Mouse (Mus musculus) G1E (cell line): ENCODE measurements at regions not wholly inside any gene's neighbourhood (a gene's known extent, or its start where the extent isn't known, plus 50 kb on each side); places are given as distances from the start of the nearest gene placed in this dataset.

ENCODE experiments used
- ATAC-seq: 2 replicates; pipeline ENCODE4 v1.8.0; 2016; ENCODE audit warnings: mild to moderate bottlenecking; ENCODE audit not compliant: insufficient number of reproducible peaks, poor library complexity, low FRiP score, severe bottlenecking; ENCODE audit errors: extremely low read depth
- DNase-seq: peaks from one replicate; pipeline ENCODE4 v3.0.0; 2012; ENCODE audit warnings: low spot score
- H3K27me3 ChIP-seq: 2 replicates; pipeline ENCODE4 v1.6.1; 2012; ENCODE audit warnings: mild to moderate bottlenecking, low read length, inconsistent platforms; ENCODE audit not compliant: insufficient read depth
- H3K36me3 ChIP-seq: replicated peaks from 2 replicates; pipeline ENCODE3; 2012; ENCODE audit warnings: mild to moderate bottlenecking, inconsistent platforms
- H3K4me1 ChIP-seq: 2 replicates; pipeline ENCODE4 v1.6.1; 2012; ENCODE audit warnings: low read depth, low read length, inconsistent platforms, mixed read lengths; ENCODE audit not compliant: insufficient read depth
- H3K4me3 ChIP-seq: 2 replicates; pipeline ENCODE4 v1.5.1; 2012; ENCODE audit warnings: low read depth, mild to moderate bottlenecking, inconsistent platforms, low read length, moderate library complexity, mixed read lengths
- H3K9me3 ChIP-seq: replicated peaks from 2 replicates; pipeline ENCODE4 v1.6.1; 2012; ENCODE audit warnings: inconsistent platforms
- CTCF ChIP-seq: IDR thresholded peaks from 2 replicates; pipeline ENCODE4 v1.5.1; 2012; ENCODE audit warnings: low read depth, low read length, inconsistent platforms, mixed read lengths
- GATA1 ChIP-seq: IDR thresholded peaks from 2 replicates; pipeline ENCODE4 v1.6.1; 2012; ENCODE audit warnings: borderline replicate concordance, low read length, inconsistent platforms, mixed read lengths
- GATA2 ChIP-seq: IDR thresholded peaks from 2 replicates; pipeline ENCODE4 v1.6.1; 2012; ENCODE audit warnings: low read depth, low read length, inconsistent platforms, borderline replicate concordance
- POLR2AphosphoS5 ChIP-seq: IDR thresholded peaks from 2 replicates; pipeline ENCODE4 v1.6.1; 2012; ENCODE audit warnings: low read depth, low read length, inconsistent platforms; ENCODE audit not compliant: insufficient replicate concordance
- TAL1 ChIP-seq: conservative IDR thresholded peaks from 2 replicates; pipeline ENCODE4 v1.6.1; 2012; ENCODE audit warnings: low read depth, low read length, inconsistent platforms, mixed read lengths

- no peak for TF ChIP-seq GATA1
- TF ChIP-seq POLR2AphosphoS5, result no peak
- no peak for TF ChIP-seq GATA2
- TF ChIP-seq TAL1, result no peak
- TF ChIP-seq CTCF, result no peak
- Histone ChIP-seq H3K27me3 (no peaks in the 10 kb centered on the region), H3K9me3 (no peaks in the 10 kb centered on the region), H3K4me3 (no peak overlapping the region), H3K4me1 (no peaks in the 10 kb centered on the region), H3K36me3 (no peaks in the 10 kb centered on the region)
- DNase-seq, result no peak
- ATAC-seq, result no peak
Measured at GRCm38 (mm10) chr3:34411142-34411914, 238.9 kb upstream of the Sox2 start.

DNA sequence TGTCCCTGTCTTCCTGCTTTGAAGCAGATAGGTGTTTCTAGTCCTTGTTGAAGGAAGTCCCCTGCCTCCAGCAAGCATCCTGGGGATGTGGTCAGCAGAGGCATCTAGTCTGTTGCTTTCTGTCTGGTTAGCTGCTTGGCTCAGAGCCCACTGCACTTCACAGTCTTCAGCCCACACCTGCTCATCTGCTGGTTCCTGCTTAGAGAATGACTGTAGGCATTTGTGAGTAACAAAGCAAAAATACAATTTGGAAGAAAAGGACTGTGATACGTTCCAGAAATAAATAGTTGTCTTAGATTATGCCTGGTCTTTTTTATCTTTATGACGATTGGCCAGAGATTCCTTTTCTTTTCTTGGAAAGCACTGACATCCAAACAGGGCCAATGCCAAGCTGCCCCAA, 246.6 kb upstream of the Sox2 start:
- Histone ChIP-seq H3K9me3 (no peaks in the 10 kb centered on the region), H3K4me3 (no peak overlapping the region), H3K36me3 (no peaks in the 10 kb centered on the region), H3K4me1 (no peaks in the 10 kb centered on the region), H3K27me3 (no peaks in the 10 kb centered on the region)
- ATAC-seq (no peak), DNase-seq (no peak)
- TF ChIP-seq GATA1 (no peak), TAL1 (no peak), POLR2AphosphoS5 (no peak), CTCF (no peak), GATA2 (no peak)

DNA sequence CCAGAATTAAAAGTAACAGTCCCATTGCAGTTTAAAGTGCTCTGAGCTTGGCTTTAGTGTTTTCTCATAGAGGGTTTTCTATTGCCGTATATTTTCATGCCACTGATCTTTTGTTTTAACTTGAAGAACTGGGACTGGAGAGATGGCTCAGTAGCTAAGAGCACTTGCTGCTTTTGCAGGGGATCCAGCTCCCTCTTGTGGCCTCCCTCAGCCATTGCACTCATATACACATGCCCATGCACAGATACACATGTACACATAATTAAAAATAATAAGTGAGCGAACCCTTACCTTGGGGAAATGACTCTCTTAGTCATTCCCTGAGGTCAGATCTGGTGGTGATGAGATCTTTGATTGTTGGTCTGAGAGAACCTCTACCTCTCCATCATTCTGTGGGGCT, 258.9 kb upstream of the Sox2 start:
- no peaks in the 10 kb centered on the region for H3K27me3 ChIP-seq
- DNase-seq (no peak), ATAC-seq (no peak)
- H3K4me1 ChIP-seq, result no peaks in the 10 kb centered on the region
- no peaks in the 10 kb centered on the region for H3K36me3 ChIP-seq
- TF ChIP-seq CTCF (no peak), POLR2AphosphoS5 (no peak)
- no peak overlapping the region for H3K4me3 ChIP-seq
- H3K9me3 ChIP-seq, result peaks cover 5% of the 10 kb centered on the region; the same call in 1 of the 2 replicates

GRCm38 (mm10) chr3:34384965-34385505, 265.2 kb upstream of the Sox2 start:
- Histone ChIP-seq H3K4me3 (no peak overlapping the region), H3K4me1 (no peaks in the 10 kb centered on the region), H3K27me3 (no peaks in the 10 kb centered on the region), H3K36me3 (no peaks in the 10 kb centered on the region), H3K9me3 (no peaks in the 10 kb centered on the region)
- DNase-seq (no peak), ATAC-seq (no peak)
- TF ChIP-seq POLR2AphosphoS5 (no peak), TAL1 (no peak)

DNA sequence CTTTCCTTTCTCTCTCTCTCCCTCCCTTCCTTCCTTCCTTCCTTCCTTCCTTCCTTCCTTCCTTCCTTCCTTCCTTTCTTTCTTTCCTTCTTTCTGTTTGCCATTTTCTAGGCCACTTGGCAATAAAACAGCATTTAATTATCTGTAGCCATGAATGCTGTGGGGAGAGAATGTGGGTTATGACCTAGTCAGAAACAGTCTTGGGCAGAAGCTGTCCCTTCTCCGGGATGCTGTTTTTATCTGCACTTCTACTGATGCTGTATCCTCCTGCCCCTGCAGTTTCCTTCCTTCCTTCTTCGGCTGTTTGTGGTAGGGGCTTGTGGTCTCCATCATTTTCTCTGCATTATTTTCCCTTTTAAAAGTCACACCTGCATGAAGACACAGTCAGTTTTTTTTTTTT, 272.3 kb upstream of the Sox2 start:
- TF ChIP-seq POLR2AphosphoS5, result no peak
- no peak for TF ChIP-seq CTCF
- TF ChIP-seq TAL1, result no peak
- TF ChIP-seq GATA2, result no peak
- no peaks in the 10 kb centered on the region for H3K4me1 ChIP-seq
- no peak overlapping the region for H3K4me3 ChIP-seq
- H3K27me3 ChIP-seq, result no peaks in the 10 kb centered on the region
- ATAC-seq (no peak), DNase-seq (no peak)
- H3K36me3 ChIP-seq, result no peaks in the 10 kb centered on the region
- H3K9me3 ChIP-seq, result no peaks in the 10 kb centered on the region

- DNase-seq, result no peak
- Histone ChIP-seq H3K27me3 (no peaks in the 10 kb centered on the region), H3K4me3 (no peak overlapping the region), H3K9me3 (no peaks in the 10 kb centered on the region), H3K36me3 (no peaks in the 10 kb centered on the region), H3K4me1 (no peaks in the 10 kb centered on the region)
- ATAC-seq, result no peak
- no peak for TF ChIP-seq POLR2AphosphoS5
- TF ChIP-seq GATA1, result no peak
- no peak for TF ChIP-seq TAL1
- TF ChIP-seq CTCF, result no peak
- TF ChIP-seq GATA2, result no peak
Measured at GRCm38 (mm10) chr3:34377329-34377728, 272.9 kb upstream of the Sox2 start.

DNA sequence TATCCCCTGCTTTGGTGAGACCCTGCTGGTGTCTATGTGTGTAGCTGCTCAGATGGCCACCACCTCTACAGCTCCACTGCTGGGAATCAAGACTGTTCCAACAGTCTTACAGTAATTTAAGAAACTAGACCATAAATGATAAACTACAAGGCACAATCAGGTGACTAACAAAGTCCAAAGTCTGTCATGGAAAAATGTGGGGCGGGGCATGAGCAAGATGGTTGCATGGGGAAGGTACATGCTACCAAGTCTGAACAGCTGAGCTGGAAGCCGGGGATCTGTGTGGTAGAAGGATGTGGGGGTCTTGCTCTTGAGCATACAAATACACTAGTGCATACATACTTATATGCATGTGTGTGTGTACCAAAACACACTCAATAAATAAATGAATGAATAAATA, 278.8 kb upstream of the Sox2 start:
- ATAC-seq, result no peak
- no peaks in the 10 kb centered on the region for H3K36me3 ChIP-seq
- TF ChIP-seq GATA2, result no peak
- TF ChIP-seq GATA1, result no peak
- no peak for TF ChIP-seq TAL1
- no peak for TF ChIP-seq POLR2AphosphoS5
- TF ChIP-seq CTCF, result no peak
- H3K4me3 ChIP-seq, result no peak overlapping the region
- H3K4me1 ChIP-seq, result no peaks in the 10 kb centered on the region
- H3K9me3 ChIP-seq, result no peaks in the 10 kb centered on the region
- no peak for DNase-seq
- no peaks in the 10 kb centered on the region for H3K27me3 ChIP-seq
